Mouse (Mus musculus) thymus, postnatal 10 days (tissue): ENCODE data around the gene Gm27027.

Source experiments
- DNase-seq, 2 experiments: peaks; one replicate each; pipeline ENCODE4 v3.0.0; 2021; ENCODE audit warnings: low spot score in 2 of 2

Gm27027 gene

GRCm38 (mm10) chr2:93976436-93977252 lies 19.5 kb downstream of the Gm27027 start:
- peak in 1 of 2 experiments; percentile 41 for DNase-seq

- no peak for DNase-seq
These were observed 20.4 kb downstream of the Gm27027 start for GRCm38 (mm10) chr2:93975526-93976435.

DNA sequence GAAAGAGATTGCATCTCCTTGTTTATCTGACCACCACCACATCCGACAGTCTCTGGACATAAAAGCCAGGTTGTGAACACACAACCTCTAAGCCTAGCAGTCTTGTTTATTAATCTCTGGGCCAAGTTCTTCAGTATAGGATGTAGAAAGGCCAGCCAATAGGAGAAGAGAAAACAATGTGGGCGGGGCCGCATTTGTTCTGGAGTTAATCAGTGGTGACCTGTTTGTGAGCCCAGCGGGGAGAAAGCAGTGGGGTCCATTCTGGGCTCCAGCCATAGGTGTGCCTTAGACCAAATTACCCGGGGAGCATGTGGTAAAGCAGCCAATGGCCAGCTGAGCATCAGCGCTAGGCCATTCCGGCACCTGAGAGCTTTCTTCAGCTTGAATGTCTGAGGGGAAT lies 21.1 kb downstream of the Gm27027 start:
- DNase-seq, result no peak

DNA sequence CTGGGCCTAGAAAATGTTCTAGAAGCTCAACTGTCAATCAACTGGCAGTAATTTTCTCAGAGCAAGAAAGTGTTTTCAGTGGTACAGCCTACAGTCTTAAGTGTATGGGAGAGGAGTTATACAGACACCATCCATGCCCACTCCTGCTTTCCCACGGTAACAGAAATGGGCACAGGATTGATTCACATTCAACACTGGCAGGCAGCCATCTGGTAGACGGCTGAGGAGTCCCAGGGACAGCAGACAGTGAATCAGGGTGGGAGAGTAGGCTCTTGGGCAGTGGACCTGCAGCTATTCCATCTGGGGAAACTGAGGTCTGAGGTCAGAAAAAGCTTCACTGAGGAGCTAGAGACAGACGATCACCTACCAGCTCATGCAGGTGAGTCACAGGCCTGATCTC lies 24.5 kb downstream of the Gm27027 start:
- no peak for DNase-seq

GRCm38 (mm10) chr2:93964494-93965160 lies 31.5 kb downstream of the Gm27027 start:
- DNase-seq, result no peak

GRCm38 (mm10) chr2:93963802-93964201 lies 32.4 kb downstream of the Gm27027 start:
- DNase-seq, result no peak

DNA sequence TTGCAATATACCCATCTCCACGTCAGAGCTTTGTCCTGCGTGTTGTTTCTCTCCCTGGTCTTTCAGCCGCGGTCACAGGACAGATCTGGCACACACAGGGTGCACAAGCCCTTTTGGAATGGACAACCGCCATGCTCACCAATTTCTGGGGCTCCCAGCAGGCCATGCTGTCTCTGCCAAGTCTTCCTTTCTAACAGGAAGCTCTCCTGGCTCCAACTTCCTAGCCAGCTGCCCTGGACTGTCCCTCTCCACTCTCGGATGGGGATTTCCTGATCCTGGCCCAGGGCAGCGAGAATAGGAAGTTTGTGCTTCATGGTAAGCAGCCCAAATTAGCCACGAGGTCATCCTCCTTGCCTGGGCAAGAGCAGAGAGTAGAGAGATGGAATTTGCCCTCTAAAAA lies 34.4 kb downstream of the Gm27027 start:
- no peak for DNase-seq

GRCm38 (mm10) chr2:93959346-93959745 lies 36.8 kb downstream of the Gm27027 start:
- no peak for DNase-seq

GRCm38 (mm10) chr2:93958216-93958615 lies 37.9 kb downstream of the Gm27027 start:
- DNase-seq, result no peak

DNA sequence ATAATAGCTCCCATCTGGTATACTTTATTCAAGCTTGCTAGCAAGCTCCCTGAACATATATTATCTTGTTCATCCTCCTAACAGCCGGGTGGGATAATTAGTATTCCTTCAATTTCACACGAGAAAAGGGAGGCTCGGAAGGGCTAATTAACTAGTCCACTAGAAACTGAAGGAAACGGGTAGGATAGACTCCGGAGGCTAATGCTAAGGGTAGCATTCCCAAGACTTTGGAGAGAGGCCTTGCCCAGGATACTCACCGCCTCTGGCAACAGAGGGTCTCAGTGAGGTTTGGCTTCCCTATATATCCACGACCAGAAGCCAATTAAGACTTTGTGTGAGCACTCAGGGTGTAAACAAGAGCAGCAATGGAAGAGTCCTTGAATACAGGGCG lies 38.4 kb downstream of the Gm27027 start:
- no peak for DNase-seq

- DNase-seq, result peak; percentile 12 to 38
These were observed 39.0 kb downstream of the Gm27027 start, which contains the start of gene Gm13889 for GRCm38 (mm10) chr2:93956908-93957784. Gene Gm13889 (minus strand): TSS chr2:93957201.

GRCm38 (mm10) chr2:93956331-93956801 lies 39.8 kb downstream of the Gm27027 start:
- DNase-seq, result no peak

DNA sequence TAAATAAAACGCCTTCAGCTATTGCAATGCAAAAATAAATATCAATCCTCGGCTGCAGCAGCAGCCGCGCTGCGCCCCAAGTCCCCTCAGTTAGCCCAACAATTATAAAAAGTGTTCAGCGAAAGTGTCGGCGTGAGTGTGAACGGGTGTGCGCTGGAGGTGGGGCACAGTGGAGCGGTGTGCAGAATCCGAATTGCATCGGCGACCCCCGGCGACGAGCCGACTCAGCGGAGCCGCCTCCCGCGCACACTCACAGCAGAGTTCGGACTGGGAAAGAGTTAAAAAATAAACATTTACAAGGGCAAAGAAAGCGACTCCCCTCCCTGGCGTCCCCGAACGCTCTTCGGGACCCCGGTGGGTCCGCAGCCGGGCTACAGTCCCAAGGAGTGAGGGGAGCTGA lies 40.3 kb downstream of the Gm27027 start:
- no peak for DNase-seq

DNA sequence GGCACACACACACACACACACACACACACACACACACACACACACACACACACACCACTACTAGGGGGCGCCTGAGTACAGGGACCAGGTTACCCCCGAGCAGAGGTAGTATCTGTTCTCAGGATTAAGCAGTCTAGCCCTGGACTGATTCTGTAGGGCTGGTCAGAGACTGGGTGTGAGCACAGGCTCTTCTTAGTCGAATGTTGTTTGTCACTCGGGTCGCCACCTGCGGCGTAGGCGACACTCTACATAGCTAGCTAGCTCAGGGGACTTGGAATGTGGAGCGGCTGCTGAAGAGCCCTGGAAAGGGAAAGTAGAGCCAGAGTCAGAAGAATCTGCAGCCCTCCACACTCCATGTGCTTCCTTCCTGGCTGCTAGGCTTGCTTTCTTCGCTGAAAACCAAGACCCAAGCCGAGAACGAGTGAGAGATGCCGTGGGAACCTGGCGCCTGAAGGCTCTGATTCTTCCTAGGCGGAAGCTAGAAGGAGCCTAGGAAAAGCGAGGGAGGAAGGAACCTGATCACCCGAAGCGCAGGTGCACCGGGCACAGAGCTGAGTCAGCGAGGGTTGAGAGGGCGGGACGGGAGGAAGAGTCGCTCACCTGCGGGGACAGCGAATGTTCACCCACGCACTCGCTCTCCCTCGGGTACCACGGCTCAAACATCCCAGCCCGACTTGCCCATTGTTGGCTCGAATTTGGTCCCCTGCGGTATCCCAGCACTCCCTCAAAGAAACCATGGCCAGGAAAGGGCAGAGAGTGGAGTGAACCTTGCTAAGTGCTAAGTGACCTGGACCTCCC lies 41.2 kb downstream of the Gm27027 start:
- DNase-seq, result no peak

DNA sequence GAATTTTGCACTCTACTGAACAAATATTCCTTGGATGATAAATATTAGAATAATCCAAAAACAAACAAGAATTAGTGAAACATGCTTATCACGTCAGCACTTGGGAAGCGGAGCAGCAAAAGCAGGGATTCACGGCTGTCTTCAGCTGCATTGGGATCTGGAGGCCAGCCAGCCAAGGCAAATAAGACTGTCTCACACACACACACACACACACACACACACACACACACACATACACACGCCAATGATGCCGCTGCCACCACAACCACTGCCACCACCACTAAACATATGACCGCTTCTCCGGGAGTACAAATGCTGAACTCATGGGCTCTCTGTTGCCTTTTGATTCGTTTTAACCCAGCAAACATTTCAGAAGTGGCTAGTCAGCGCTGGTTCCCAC lies 42.4 kb downstream of the Gm27027 start:
- DNase-seq, result no peak

GRCm38 (mm10) chr2:93946976-93947375 lies 49.2 kb downstream of the Gm27027 start:
- DNase-seq, result no peak

GRCm38 (mm10) chr2:93944855-93945254 lies 51.3 kb downstream of the Gm27027 start:
- DNase-seq, result no peak

DNA sequence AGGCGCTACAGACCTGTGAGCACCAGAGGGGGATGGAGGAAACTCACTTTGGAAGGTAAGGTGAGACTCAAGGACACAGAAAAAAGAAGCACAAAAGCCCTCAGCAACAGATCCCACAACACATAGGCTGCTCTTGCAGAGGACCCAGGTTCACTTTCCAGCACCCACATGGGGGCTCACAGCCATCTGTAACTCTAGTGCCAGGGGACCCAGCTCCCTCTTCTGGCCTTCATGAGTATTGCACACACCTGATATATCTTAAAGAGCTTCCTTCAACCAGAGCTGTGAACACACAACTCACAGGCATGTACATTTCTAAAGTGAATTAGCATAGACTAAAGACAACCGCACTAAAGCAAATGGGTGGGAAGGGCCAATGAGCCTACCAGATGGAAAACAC lies 52.1 kb downstream of the Gm27027 start:
- DNase-seq, result no peak

- DNase-seq, result no peak
These were observed 54.5 kb downstream of the Gm27027 start for GRCm38 (mm10) chr2:93941670-93942069.

GRCm38 (mm10) chr2:93938534-93938933 lies 57.6 kb downstream of the Gm27027 start:
- DNase-seq, result no peak
